Mouse (Mus musculus) right cerebral cortex, adult 2 months (tissue): ENCODE data around the gene Zcchc24.

Experiments
- DNase-seq, 2 experiments: peaks; one replicate each; pipeline ENCODE4 v3.0.0; 2021 to 2022; ENCODE audit warnings: low spot score in 2 of 2

Zcchc24 gene

DNA sequence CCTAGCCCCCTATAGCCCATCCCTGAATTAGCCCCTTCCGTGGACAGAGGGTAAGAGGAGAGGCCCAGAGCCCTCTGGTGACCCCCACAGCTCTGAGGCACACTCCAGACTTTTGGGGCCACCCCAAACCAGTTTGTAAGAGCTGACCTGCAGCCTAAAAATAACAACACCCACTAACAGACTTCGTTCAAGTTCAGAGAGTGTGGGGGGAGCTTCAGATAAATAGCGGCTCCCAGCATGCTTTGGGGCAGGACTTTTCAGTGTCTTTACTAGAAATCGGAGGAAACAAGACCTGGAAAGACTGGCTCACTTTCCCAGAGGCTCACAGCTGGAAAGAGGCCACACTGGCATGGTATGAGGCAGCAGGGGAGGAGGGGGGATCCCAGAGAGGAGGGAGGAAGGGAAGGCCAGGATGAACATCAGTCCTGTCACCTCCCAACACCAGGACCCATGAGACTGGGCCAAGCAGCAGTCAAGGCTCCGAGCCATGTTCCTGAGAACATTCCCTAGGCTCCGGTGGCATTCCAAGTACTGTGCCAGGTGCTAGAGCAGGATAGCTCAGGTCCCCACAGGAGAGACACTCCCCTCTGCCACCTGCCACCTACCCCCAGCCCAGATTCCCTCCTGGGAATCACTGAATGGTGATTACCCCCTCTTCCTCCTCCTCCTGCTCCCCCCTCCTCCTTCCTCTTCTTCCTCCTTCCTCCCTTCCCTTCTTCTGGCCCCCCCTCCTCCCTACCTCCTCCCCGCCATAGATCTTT is 20.7 kb downstream of the Zcchc24 start:
- no peak for DNase-seq

DNA sequence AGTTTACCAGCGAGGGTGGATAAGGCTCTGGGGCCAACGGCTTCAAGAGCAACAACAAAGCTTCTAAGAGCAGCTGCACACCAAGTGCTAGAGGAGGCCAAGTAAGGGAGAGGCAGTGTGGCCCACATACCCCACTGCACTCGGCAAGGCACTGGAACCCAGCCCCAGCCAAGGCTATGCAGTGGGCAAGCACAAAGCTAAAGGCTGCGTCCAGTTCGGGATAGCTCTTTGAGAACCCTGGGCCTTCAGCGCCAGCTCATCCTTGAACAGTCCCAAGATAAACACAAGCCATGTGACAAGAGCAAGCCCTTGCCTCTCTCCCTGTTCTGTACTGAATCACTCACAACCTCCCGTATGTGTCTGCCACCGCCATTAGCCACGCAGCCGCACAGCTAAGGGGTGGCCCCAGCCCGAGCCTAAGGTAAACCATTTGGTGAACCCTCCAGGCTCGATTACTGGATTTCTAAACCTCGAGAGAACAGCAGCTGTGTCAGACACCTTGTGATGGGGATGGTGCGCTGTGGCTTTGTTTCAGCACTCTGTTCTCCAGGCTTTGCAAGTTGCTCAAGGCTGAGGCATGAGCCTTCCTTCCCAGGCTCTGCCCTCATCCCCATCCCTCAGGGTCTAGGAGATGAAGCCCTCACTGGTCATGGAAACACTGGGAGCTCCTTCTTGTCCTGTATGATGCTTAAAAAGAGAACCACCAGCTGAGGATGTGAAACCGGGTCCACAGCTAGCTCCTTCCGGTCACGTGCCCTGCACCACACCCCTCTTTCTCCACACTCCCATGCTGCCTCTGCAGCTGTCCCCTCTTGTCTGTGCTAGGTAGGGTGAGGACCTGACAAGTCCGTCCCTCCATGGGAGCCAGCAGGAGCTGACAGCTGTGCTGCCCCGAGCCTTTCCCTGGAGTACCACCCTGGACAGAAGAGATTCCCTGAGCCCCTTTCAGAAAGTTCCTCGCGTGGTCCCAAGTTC is 21.6 kb downstream of the Zcchc24 start:
- no peak for DNase-seq

DNA sequence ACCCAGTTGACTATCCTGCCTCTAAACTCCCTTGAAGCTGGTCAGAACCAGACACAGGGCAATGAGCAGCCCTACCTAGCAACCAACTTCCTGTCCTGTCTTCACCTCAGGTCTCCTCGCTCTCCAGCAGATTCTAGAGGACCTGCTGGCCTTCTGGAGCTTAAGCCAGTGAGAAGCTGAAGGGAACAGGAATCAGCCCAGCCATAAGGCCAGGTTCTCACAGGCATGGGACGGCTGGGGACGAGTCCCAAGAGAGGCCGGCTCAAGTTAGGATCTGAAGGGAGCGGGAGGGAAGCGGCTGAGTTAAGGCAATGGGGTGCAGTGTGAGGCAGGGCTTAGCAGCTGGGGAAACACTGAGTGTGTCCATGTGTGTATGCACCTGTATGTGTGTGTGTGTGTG is 22.5 kb downstream of the Zcchc24 start:
- DNase-seq: no peak

DNA sequence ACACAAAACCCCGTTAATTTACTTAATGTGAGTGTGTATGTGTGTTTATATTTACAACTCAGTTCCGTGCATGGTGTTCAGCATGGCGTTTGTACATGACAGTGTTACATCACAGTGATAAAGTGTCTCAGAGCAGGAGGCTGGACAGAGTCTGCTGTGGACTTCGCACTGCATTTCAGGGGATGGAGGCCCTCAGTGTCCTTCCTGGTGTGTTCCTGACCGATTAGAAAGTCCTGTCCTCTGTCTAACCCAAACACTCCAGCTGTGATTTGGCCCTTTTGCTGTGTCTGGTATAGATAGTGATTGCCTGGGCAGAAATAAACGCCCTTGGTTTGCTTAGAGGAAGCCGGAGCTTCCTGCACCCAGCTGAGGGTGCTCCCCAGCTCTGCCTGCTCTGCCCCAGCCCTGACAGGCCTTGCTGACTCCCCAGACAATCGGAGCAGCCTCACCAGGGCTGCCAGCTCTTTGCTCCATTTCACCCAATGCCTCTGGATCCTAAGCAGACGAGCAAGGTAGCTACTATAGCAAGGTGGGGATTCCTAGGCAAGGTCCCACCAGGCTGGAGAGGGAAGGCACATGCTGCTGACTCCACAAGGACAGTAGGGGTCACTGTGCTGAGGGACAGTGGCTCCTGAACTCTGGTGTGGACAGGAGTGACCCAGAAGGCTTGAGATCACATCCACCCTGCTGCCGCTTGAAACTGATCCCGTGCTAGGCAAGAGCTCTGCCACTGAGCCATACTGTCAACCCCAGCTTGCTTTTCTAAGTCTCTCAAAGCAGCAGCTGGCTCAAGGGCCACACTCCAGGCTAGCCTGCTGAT is 23.3 kb downstream of the Zcchc24 start:
- DNase-seq: no peak

DNA sequence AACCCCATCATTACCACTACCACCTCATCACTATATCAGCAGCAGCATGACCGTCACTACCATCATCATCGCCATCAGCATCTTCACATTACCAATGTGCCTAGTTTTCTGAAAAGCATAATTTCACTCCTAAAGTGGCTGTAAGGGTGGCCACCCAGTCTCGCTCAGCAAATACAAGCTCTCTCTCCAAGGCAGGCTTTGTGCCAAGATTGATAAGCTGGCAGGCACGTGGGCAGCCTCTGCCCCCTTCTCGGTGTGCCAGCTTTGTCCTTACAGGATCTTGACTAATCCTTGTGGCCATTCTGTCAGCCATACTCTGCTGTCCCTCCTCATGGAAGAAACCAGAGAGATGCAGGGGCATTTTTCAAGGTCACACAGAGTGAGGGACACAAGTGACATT is 25.9 kb downstream of the Zcchc24 start:
- no peak for DNase-seq

DNA sequence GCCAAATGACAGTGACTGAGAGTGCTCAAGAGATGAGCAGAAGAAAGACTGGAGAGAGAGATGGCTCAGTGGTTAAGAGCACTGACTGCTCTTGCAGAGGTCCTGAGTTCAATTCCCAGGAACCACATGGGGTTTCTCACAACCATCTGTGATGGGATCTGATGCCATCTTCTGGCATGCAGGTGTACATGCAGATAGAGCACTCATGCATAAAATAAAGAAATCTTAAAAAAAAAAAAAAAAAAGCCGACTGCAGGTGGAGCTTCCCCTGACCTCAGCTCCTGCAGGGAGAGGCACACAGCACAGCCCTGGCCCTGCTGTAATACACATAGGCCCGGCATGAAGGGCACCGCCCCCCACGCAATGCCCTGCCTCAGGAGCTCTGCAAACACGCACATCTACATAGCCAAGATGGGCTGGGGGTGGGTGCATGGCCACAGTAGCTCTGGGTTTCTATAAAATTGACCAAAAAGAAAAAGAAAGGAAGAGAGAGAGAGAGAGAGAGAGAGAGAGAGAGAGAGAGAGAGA is 26.9 kb downstream of the Zcchc24 start:
- no peak for DNase-seq

DNA sequence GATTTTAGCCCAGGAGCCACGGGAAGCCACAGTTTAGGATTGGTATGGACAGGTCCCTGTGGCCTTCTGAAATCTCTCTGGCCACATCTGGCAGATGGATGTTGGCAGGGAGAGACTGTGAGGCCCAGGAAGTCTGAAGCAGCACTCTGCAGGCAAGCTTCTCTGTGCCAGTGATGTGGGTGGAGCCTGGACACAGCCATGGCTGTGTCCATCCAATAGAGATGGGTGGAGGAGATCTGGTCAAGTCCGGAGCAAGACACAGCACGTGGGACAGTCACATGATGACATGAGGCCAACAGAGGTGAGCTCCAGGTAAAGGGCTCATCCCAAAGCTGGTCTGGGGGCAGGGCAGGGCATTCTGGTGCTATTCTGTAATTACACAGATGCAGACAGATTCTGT is 27.6 kb downstream of the Zcchc24 start:
- DNase-seq: no peak

DNA sequence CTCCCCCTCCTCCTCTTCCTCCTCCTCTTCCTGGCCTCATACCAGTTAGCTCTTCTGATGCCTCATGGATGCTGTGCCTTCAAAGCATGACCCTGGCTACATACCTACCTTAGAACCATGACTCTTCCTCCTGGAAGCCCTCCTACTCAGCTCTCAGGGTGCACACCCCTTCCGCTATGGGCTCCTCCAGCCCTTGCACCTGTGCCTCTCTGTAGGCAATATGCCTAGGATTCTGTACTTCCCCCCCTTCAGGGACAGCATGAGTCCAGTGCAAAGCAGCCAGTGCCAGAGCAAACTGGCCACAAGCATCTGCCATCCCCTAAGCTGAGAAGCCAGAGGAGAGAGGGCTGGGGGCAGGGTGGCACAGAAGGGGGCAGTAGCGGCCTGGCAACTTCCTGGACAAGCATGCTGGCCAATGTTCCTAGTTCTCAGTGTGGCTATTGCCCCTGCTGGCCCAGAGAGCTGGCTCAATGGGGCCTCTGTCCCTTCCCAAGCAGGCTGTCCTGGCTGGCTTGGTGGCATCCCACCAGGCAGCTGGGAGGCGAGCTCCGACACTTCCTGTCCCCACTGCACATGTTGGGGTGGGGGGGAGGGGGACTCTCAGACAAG is 28.8 kb downstream of the Zcchc24 start:
- DNase-seq: peak; percentile 39 to 60

DNA sequence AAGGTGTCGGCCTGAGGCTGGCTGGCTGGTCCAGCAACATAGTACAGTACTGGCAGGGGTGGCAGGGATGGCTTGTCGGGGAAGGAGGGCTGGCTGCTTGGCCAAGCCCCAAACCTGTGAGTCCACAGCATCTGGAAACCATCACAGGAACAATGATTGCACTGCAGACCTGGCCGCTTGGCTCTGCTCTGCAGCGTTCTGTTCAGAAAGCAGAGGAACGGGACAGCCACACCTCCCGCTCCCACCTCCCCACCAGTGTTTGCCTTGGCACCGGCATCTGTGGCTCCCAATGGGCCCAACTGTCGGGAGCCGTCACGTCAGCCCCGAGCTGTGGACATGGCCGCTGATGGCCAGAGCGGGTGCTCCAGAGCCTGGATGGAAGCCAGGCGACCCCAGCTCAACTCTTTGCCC is 30.2 kb downstream of the Zcchc24 start:
- DNase-seq: no peak

DNA sequence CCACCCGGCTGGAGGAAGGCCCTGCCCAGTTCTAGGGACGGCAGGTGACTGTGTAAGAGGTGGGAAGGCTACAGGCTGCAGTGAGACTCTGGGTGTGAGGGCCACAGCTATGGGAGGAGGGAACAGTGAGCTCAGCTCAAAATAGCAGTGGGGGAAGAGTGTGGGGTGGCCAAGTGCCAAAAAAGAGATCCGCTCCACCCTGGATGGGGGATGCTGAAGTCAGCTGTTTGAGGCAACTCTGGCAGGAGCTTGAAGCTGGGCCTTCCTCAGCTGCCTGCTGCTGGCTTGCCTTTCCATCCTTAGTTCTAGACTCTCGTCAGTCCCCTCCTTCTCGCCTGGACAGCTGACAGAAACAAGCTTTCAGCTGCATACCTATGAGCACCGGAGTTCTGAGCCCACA is 32.2 kb downstream of the Zcchc24 start:
- peak; percentile 75 to 76 for DNase-seq

DNA sequence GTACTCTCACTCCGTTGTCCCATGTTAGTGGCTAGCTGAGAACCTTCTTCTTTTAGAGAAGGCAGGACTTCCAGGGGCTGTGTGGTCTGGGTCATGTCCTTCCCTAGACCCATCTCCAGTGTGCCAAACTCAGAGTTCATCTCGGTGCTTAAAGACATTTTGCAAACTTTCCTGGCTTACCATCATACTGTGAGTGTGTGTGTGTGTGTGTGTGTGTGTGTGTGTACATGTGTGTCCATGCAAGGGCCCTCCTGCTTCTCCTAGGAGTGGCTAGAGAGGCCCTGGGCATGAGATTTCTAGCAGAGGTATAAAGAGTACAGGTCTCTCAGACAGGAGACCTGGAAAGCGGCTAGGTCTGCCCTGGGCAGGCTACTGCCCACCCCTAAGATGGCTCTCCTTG is 32.7 kb downstream of the Zcchc24 start:
- no peak for DNase-seq

DNA sequence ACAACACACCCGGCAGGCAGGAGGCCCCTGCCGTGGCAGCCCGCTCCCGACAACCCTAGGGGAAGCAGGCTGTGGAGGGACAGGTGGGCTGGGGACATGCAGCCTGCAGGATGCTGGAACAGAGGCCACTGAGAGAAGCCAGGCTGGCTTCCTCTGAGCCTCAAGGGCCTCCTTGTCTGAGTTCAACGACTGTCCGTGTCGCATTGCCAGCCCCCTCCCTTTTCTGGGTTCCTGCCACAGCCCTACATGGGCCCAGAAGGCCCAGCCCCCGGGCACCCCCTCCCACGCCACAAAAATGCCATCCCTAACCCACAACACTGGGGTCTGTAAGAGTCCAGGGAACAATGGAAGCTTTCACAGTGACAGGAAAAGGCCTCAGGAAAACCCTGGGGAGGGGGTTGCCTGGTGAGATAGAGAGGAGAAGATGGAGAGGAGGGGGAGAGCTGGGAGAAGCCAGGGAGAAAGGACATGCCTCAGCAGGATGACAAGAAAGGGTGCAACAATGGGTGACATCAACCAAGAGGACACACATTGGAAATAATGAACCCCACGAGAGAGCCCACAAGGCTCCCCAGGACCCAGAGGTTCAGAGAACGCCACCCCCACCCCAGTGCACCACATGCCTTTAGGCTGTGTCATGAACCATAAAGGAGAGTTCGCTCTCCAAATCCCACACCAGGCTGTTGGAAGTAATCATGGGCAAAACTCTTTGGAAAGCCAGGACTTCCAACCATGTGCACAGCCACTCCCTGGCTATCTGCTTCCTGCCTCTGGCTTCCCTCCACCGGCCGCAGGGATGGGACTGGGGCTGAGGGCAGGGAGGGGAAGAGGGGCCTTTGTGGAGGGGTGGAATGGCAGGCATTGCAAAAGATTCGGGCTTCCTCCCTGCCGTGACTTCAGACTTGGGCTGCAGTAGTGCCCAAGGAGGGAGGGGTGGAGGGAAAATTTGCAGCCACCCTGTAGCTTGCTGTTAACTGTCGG is 33.8 kb downstream of the Zcchc24 start:
- DNase-seq: no peak

DNA sequence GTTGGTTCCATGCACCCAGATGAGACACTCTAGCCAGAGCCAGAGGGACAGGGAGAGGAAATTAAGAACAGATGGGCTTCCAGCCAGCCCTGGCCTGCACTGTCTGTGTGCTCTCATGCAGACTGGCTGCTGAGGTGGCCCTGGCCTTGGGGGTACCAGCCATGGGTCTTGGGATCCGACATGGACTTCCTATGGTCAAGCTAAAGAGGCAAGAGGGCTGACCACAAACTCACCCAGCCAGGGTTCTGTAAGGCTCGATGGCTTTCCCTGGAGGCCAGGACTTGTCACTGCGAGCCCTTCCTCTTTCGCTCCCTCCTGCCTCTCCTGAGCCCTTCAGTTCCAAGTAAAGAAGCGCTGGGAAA is 41.7 kb downstream of the Zcchc24 start:
- DNase-seq: no peak

DNA sequence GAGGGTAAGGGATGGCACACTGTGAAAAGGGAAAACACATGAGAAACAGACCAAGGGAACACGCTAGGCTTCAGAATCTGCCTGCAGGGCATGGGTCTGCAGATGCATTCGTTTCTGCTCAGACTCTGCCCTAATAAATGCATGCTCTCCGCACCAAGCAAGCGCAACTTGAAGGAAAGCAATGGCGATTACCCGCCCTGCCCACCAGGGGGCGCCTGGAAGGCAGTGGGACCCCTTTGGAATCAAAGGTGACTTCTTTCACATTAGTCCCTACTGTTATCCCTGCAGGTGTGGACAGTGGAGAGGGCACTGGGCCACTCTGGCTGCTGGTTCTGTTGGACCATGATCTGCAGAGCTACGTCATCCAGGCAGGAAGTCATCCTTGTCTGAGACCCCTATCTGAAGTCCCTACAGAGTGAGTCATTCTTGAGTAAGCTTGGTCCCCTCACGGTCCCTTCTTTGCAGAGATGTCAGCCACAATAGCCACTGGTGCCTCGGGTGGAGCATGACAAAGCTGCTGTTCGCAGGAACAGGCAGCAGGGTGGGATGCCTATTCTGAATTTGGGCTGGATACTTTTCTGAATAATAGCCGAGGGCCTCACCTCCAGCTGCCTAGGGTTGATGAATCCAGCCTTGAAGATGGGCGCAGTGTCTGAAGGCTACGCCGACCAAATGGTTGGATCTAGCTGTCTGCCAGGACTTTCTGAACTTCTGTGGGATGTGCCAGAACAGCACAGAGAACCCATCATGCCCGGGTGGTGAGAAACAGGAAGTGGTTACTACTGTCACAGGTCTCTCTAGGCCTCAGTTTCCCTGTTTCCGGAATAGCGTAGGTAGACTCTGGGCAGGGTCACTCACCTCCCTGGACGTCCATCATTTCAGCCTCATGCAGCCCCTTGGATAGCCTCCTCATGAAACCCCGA is 42.4 kb downstream of the Zcchc24 start:
- peak in 1 of 2 experiments; percentile 39 for DNase-seq

DNA sequence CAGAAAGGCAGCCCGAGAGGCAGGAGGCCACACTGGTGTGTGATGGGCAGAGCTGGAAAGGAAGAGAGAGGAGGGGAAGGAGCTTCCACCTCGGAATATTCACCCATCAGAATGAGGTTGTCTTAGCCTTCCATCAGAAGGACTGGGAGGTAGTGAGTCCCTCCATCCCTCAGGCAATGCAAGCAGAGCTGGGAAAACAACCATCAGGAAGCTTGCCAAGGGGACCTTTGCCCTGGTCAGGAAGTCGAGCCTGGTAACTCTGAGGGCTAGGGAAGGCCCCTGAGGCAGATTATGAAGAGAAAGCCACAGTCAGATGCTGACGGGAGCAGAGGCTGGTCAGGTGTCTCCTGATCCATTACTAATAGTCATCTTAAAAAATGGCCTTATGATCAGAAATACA is 43.1 kb downstream of the Zcchc24 start:
- DNase-seq: no peak

DNA sequence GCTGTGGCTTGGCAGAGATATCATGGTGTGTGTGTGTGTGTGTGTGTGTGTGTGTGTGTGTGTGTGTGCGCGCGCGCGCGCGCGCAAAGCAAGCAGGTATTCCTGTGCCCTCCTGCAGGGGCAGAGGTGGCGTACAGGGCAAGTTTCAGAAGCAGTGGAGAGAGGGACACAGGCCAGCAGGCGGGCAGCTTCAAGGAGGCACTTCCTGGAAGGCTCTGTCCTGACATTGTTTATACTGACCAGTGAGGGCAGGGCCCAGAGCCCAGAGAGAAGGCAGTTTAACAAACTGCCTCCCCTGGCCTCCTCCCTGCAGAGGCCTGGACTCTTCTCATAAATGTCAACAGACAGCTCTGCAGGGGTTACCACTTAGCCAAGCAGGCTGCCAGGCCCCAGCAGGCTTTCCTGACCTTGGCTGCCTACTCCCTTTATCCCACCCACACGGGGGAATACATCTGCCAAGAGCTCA is 43.8 kb downstream of the Zcchc24 start:
- DNase-seq: no peak

DNA sequence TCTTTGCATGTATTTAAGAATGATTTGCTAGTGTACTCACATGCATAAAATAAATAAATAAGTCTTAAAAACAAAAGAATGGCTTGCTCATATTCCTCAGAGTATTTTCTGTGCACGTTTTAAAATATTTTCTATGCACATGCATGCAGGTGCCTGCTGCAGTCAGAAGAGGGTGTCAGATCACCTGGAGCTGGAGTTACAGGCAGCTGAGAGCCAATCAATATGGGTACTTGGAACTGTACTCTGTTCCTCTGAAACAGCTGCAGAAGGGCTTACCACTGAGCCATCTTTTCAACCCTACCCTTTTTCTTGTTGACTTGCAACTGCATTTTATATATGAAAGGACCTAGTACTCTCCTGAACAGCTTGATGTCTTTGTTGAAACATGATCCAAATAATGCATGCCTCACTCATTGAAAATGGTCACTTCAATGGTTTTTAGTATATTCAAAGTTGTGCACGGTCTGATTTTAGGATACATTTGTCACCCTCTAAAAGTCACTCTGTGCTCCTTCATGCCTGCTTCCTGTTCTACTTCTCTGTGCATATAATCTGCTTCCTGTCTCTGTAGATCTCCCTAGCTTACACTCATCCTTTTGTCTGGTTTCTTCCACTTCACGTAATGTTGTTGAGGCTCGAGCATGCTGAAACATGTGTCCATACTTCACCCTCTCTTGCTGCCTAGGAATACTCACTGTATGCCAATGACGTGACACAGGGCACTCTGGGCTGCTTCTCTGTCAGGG is 47.7 kb downstream of the Zcchc24 start:
- no peak for DNase-seq

DNA sequence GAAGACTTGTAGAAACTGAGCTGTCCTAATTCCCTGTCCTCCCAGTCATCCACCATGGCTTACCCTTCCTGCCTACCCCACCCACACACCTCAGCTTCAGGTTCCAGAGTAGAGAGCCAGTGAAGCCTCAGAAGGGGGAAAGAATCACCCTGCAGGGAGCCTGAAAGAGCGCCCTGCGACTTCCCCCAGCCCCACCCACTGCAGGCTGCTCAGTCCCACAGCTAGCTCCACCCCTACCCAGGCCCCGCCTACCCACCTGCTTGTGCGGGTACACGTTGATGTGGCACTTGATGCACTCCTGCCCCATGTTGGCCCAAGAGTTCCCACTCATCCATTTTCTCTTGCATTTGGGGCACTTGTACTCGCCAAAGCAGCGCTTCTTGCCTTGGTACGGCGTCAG is 49.5 kb downstream of the Zcchc24 start:
- no peak for DNase-seq
